Mouse (Mus musculus): ENCODE results near the gene E130308A19Rik.

DNA sequence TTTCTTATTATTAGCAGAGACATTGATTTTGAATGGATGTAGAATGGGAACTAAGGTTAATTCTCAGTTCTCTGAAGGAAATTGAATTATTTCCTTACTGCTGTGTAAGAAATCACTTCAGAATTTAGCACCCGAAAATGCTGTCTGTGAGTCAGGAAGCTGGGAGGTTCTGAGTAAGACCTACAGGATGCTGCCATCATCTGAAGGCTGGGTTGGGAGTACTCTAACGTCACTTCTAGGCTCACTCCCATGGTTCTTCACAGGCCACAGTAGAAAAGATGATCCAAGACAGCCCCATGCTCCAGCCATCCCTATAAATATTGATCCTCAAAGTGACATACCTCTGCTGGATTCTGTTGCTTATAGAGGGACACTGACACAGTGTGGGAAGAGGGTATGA lies 181.5 kb downstream of the E130308A19Rik start:
- no peak for TF ChIP-seq CTCF (conservative IDR thresholded peaks at IDR 0.05 in 1 of 2, IDR thresholded peaks at IDR 0.05 in 1 of 2; ENCODE audit: low read depth in 2 of 2, low read length in 2 of 2)
- no peak for TF ChIP-seq TBP (conservative IDR thresholded peaks at IDR 0.05; ENCODE audit: low read depth, low read length)
- TF ChIP-seq TCF12 (IDR thresholded peaks at IDR 0.05; ENCODE audit: low read depth, low read length) = no peak
- TF ChIP-seq IRF4 (IDR thresholded peaks at IDR 0.05; ENCODE audit: low read depth, low read length) = no peak
- TF ChIP-seq KAT2A (IDR thresholded peaks at IDR 0.05; ENCODE audit: insufficient replicate concordance, low read length) = no peak
- TF ChIP-seq MAX (IDR thresholded peaks at IDR 0.05; ENCODE audit: low read length) = no peak
- no peak for TF ChIP-seq POLR2A (IDR thresholded peaks at IDR 0.05; ENCODE audit: low read depth, low read length)
- TF ChIP-seq EP300 (IDR thresholded peaks at IDR 0.05; ENCODE audit: low read length) = no peak
- TF ChIP-seq USF1 (IDR thresholded peaks at IDR 0.05; ENCODE audit: low read depth, low read length) = no peak
- no peak for TF ChIP-seq E2F4 (IDR thresholded peaks at IDR 0.05; ENCODE audit: insufficient replicate concordance, low read depth, low read length)
- no peak for TF ChIP-seq UBTF (IDR thresholded peaks at IDR 0.05; ENCODE audit: low read depth, low read length)
- no peak for TF ChIP-seq ETS1 (conservative IDR thresholded peaks at IDR 0.05; ENCODE audit: low read depth, low read length)
- TF ChIP-seq BHLHE40 (IDR thresholded peaks at IDR 0.05; ENCODE audit: low read depth, low read length) = no peak

Data from CH12.LX (cell line).